ENCODE assay signal across 9 mouse cellular contexts in the genomic region with DNA sequence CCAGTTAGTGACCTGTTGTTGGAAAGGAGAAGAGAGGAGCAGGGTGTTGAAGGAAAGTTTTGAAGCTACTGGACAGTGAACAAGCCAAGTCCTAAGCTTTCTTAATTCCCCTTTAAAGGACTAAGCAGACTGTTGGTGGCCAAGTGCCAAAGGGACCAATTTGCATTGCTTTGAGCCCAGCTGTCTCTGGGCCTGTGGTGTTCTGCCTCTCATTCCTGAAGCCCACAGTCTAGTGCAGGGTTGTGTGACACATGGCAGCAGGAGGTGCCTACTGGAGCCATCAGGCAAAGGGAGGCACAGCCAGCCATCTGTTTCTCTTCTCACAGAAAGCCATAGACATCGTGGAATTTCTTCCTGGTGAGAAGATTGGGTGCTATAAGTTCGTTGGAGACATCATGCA.
DNase-seq lines count a peak whose midpoint lies in the region; ATAC-seq and TF ChIP-seq lines count a peak whose summit lies in the region.
"Had no signal": no experiment of that assay in that cellular context is flagged by ENCODE, and none has a peak within 500 bp of the region (broad histone marks: within the 10 kb centered on the region; RNA-seq: fewer than 3 reads in every experiment).

No protein-coding gene starts in this region.

- no peak overlapping the region for H3K27ac ChIP-seq in lung, embryonic 14.5 days (ENCODE audit: low read depth)
- H3K27ac ChIP-seq in midbrain, postnatal 0 days (ENCODE audit: low read depth, low read length) = no peak overlapping the region
- H3K27ac ChIP-seq: heart, embryonic 13.5 days had no signal

- no peaks in the 10 kb centered on the region for H3K9me3 ChIP-seq in lung, embryonic 14.5 days (ENCODE audit: low read depth, low read length)
- H3K9me3 ChIP-seq in midbrain, postnatal 0 days (ENCODE audit: low read length) = no peaks in the 10 kb centered on the region
- H3K9me3 ChIP-seq: heart, embryonic 13.5 days had no signal

- WGBS in lung, embryonic 14.5 days = 21% methylated on average over 2 of the region's 2 CpGs
- WGBS in lung, adult 2 months = 25% methylated on average over 2 of the region's 2 CpGs
- 72% methylated on average over 2 of the region's 2 CpGs for WGBS in midbrain, postnatal 0 days

- H3K36me3 ChIP-seq in lung, embryonic 14.5 days (ENCODE audit: insufficient read depth) = no peaks in the 10 kb centered on the region
- H3K36me3 ChIP-seq in midbrain, postnatal 0 days (ENCODE audit: insufficient read depth, low read length) = no peaks in the 10 kb centered on the region
- H3K36me3 ChIP-seq: heart, embryonic 13.5 days had no signal

- peak; percentile 64 for DNase-seq in lung, embryonic 14.5 days
- DNase-seq in lung, adult 2 months = no peak
- DNase-seq in cerebellum, postnatal 36 days = peak; percentile 15 to 22
- DNase-seq in layer of hippocampus, adult 8-10 months (ENCODE audit: low spot score in 2 of 2) = peak; percentile 33 to 46
- DNase-seq in midbrain, postnatal 0 days (ENCODE audit: low spot score) = peak; percentile 84
- no peak for DNase-seq in urinary bladder, postnatal 14 days (ENCODE audit: low spot score)

- no peak for TF ChIP-seq POLR2A in lung, adult 2 months (IDR thresholded peaks at IDR 0.05; ENCODE audit: borderline replicate concordance, extremely low read depth, low read depth, low read length)

- H3K4me1 ChIP-seq in lung, embryonic 14.5 days (ENCODE audit: insufficient read depth) = no peaks in the 10 kb centered on the region
- H3K4me1 ChIP-seq in lung, adult 2 months (ENCODE audit: control insufficient read depth, insufficient read depth, low read length) = no peaks in the 10 kb centered on the region
- H3K4me1 ChIP-seq in midbrain, postnatal 0 days (ENCODE audit: insufficient read depth, low read length) = no peaks in the 10 kb centered on the region
- H3K4me1 ChIP-seq: heart, embryonic 13.5 days had no signal

- no peak overlapping the region for H3K9ac ChIP-seq in lung, embryonic 14.5 days
- no peak overlapping the region for H3K9ac ChIP-seq in midbrain, postnatal 0 days (replicated peaks; ENCODE audit: low read length, poor library complexity, severe bottlenecking)
- H3K9ac ChIP-seq: heart, embryonic 13.5 days had no signal

- no peak overlapping the region for H3K4me2 ChIP-seq in lung, embryonic 14.5 days
- H3K4me2 ChIP-seq in midbrain, postnatal 0 days (ENCODE audit: low read depth, low read length, poor library complexity, severe bottlenecking) = no peak overlapping the region
- H3K4me2 ChIP-seq: heart, embryonic 13.5 days had no signal

- TF ChIP-seq CTCF in lung, embryonic 14.5 days (IDR thresholded peaks at IDR 0.05; ENCODE audit: low read depth) = no peak
- no peak for TF ChIP-seq CTCF in lung, adult 2 months (IDR thresholded peaks at IDR 0.05; ENCODE audit: insufficient read depth, low read length)
- TF ChIP-seq CTCF in midbrain, postnatal 0 days (IDR thresholded peaks at IDR 0.05) = no peak

- H3K4me3 ChIP-seq in lung, embryonic 14.5 days (ENCODE audit: low read depth, low read length) = no peak overlapping the region
- no peak overlapping the region for H3K4me3 ChIP-seq in lung, adult 2 months (replicated peaks; ENCODE audit: extremely low read depth, low read depth, low read length)
- H3K4me3 ChIP-seq in midbrain, postnatal 0 days (ENCODE audit: low read depth, low read length) = no peak overlapping the region
- H3K4me3 ChIP-seq: heart, embryonic 13.5 days had no signal

- no peaks in the 10 kb centered on the region for H3K27me3 ChIP-seq in lung, embryonic 14.5 days (ENCODE audit: insufficient read depth, low read length)
- H3K27me3 ChIP-seq in midbrain, postnatal 0 days (ENCODE audit: insufficient read depth, low read length) = no peaks in the 10 kb centered on the region
- H3K27me3 ChIP-seq: heart, embryonic 13.5 days; Patski had no signal

- peak; percentile 47; the same call in 1 of the 2 replicates for ATAC-seq in lung, embryonic 14.5 days (ENCODE audit: insufficient read depth)
- ATAC-seq in midbrain, postnatal 0 days (ENCODE audit: low FRiP score) = peak; percentile 68; the same call in 1 of the 2 replicates
- ATAC-seq in megakaryocyte, adult 5-6 weeks (ENCODE audit: poor library complexity, severe bottlenecking) = no peak
- ATAC-seq: Patski had no signal

Comparison
In these comparisons a context has a peak if more than half of its experiments do, and no peak if none do; other contexts are left out.
1. DNase-seq: peak in lung, embryonic 14.5 days (single experiment), cerebellum, postnatal 36 days (2 of 2), layer of hippocampus, adult 8-10 months (2 of 2) and midbrain, postnatal 0 days (single experiment); none in lung, adult 2 months (single experiment) and urinary bladder, postnatal 14 days (single experiment).